Mouse (Mus musculus) midbrain, embryonic 14.5 days (tissue): Measurements from ENCODE around the gene Nwd2. TPM values are rescaled to one million over a fixed set of nuclear protein-coding genes. Genes with fewer than 3 reads are reported as not detected.

Source experiments
- ATAC-seq: fragments of 200-750 bp; cut with Nextera tagmentation; 2 replicates; pipeline ENCODE4 v1.8.0; 2017; ENCODE audit warnings: moderate number of reproducible peaks, moderate library complexity; ENCODE audit not compliant: low FRiP score, low TSS enrichment
- DNase-seq: peaks from one replicate; pipeline ENCODE4 v3.0.0-alpha.2; 2015
- H3K27ac ChIP-seq: fragments of 300-500 bp; sonication (generic); replicated peaks from 2 replicates; pipeline ENCODE4 v1.5.1; 2014; ENCODE audit warnings: mild to moderate bottlenecking, low read depth, low read length, moderate library complexity
- H3K27me3 ChIP-seq: fragments of 300-500 bp; sonication (generic); 2 replicates; pipeline ENCODE4 v1.6.1; 2014; ENCODE audit warnings: low read length, control low read depth, mixed read lengths; ENCODE audit not compliant: control insufficient read depth, insufficient read depth
- H3K36me3 ChIP-seq: fragments of 300-500 bp; sonication (generic); 2 replicates; pipeline ENCODE4 v1.6.1; 2014; ENCODE audit warnings: low read length, control low read depth; ENCODE audit not compliant: control insufficient read depth, insufficient read depth
- H3K4me1 ChIP-seq: fragments of 300-500 bp; sonication (generic); 2 replicates; pipeline ENCODE4 v1.6.1; 2014; ENCODE audit warnings: mild to moderate bottlenecking, antibody characterized with exemption, low read length, control low read depth; ENCODE audit not compliant: control insufficient read depth, insufficient read depth
- H3K4me2 ChIP-seq: fragments of 300-500 bp; sonication (generic); 2 replicates; pipeline ENCODE4 v1.6.1; 2014; ENCODE audit warnings: mild to moderate bottlenecking, low read length, moderate library complexity
- H3K4me3 ChIP-seq: fragments of 300-500 bp; sonication (generic); replicated peaks from 2 replicates; pipeline ENCODE4 v1.5.1; 2014; ENCODE audit warnings: low read depth, low read length
- H3K9ac ChIP-seq: fragments of 300-500 bp; sonication (generic); replicated peaks from 2 replicates; pipeline ENCODE4 v1.6.1; 2014; ENCODE audit warnings: mild to moderate bottlenecking, low read length, moderate library complexity
- H3K9me3 ChIP-seq: fragments of 300-500 bp; sonication (generic); 2 replicates; pipeline ENCODE4 v1.6.1; 2016; ENCODE audit warnings: low read length, control low read depth, mixed read lengths; ENCODE audit not compliant: control insufficient read depth
- WGBS: fragments of 180-500 bp; shearing (Covaris S2); extraction: QIAGEN DNeasy Blood & Tissue Kit; methylation state at CpG from one replicate; pipeline ENCODE4 v1.1.7; 2014; 5-methylcytosine and 5-hydroxymethylcytosine counted together
- polyA plus RNA-seq: library from polyadenylated mRNA; unstranded; fragments of >200 nt; fragmentation: Nextera tagmentation; extraction: Ambion mirVana; gene quantifications from 2 replicates; pipeline ENCODE4 v1.2.1, GENCODE M21; 2014

Nwd2 gene
- polyA plus RNA-seq, result 7.5 and 12.3 TPM in 2 replicates

- no peaks in the 10 kb centered on the region for H3K36me3 ChIP-seq
- H3K9ac ChIP-seq, result peak within 1 kb of the TSS; percentile 60
- peak within 1 kb of the TSS; percentile 32; the same call in 1 of the 2 replicates for H3K27ac ChIP-seq
- H3K27me3 ChIP-seq, result peaks cover 13% of the 10 kb centered on the region
- no peaks in the 10 kb centered on the region for H3K9me3 ChIP-seq
- 1% methylated on average over 29 of the region's 29 CpGs for WGBS
- H3K4me3 ChIP-seq, result peak within 1 kb of the TSS; percentile 69
- ATAC-seq (peak; percentile 51; the same call in 1 of the 2 replicates), DNase-seq (peak; percentile 62)
- 0 out of 2 replicates have a peak, but pooled peaks cover 5% of the 10 kb centered on the region for H3K4me1 ChIP-seq
- peak within 1 kb of the TSS; percentile 100 for H3K4me2 ChIP-seq
These were observed at the start of gene Nwd2 for GRCm38 (mm10) chr5:63649070-63649532. Gene Nwd2 (plus strand): TSS chr5:63649102.

- Histone ChIP-seq H3K9ac (no peak overlapping the region), H3K4me3 (no peak overlapping the region), H3K4me1 (no peaks in the 10 kb centered on the region), H3K9me3 (no peaks in the 10 kb centered on the region), H3K27ac (no peak overlapping the region), H3K36me3 (no peaks in the 10 kb centered on the region), H3K27me3 (no peaks in the 10 kb centered on the region), H3K4me2 (no peak overlapping the region)
- WGBS, result 80% methylated on average over 2 of the region's 2 CpGs
- ATAC-seq, result no peak
- no peak for DNase-seq
These were observed 41.5 kb upstream of the Nwd2 start for GRCm38 (mm10) chr5:63607447-63607846.

GRCm38 (mm10) chr5:63616792-63617668, 31.9 kb upstream of the Nwd2 start:
- ATAC-seq (no peak), DNase-seq (no peak)
- H3K4me3 ChIP-seq, result no peak overlapping the region
- H3K4me2 ChIP-seq, result no peak overlapping the region
- H3K36me3 ChIP-seq, result no peaks in the 10 kb centered on the region
- no peaks in the 10 kb centered on the region for H3K9me3 ChIP-seq
- no peak overlapping the region for H3K27ac ChIP-seq
- no peaks in the 10 kb centered on the region for H3K4me1 ChIP-seq
- H3K9ac ChIP-seq, result no peak overlapping the region
- 81% methylated on average over 3 of the region's 3 CpGs for WGBS
- H3K27me3 ChIP-seq, result no peaks in the 10 kb centered on the region

- no peak overlapping the region for H3K9ac ChIP-seq
- ATAC-seq, result no peak
- no peak overlapping the region for H3K4me2 ChIP-seq
- H3K9me3 ChIP-seq, result no peaks in the 10 kb centered on the region
- no peak overlapping the region for H3K4me3 ChIP-seq
- H3K27me3 ChIP-seq, result no peaks in the 10 kb centered on the region
- 87% methylated on average over 3 of the region's 3 CpGs for WGBS
- H3K27ac ChIP-seq, result no peak overlapping the region
- no peaks in the 10 kb centered on the region for H3K36me3 ChIP-seq
- DNase-seq, result no peak
- no peaks in the 10 kb centered on the region for H3K4me1 ChIP-seq
These were observed 24.8 kb upstream of the Nwd2 start for GRCm38 (mm10) chr5:63624123-63624522.

GRCm38 (mm10) chr5:63627832-63628530, 20.9 kb upstream of the Nwd2 start:
- 78% methylated on average over 1 of the region's 1 CpGs for WGBS

GRCm38 (mm10) chr5:63628531-63628871, 20.4 kb upstream of the Nwd2 start:
- no peaks in the 10 kb centered on the region for H3K4me1 ChIP-seq
- WGBS, result 59% methylated on average over 3 of the region's 3 CpGs
- H3K36me3 ChIP-seq, result no peaks in the 10 kb centered on the region
- H3K9me3 ChIP-seq, result no peaks in the 10 kb centered on the region
- DNase-seq (no peak), ATAC-seq (no peak)
- no peak overlapping the region for H3K4me2 ChIP-seq
- no peak overlapping the region for H3K4me3 ChIP-seq
- H3K27me3 ChIP-seq, result no peaks in the 10 kb centered on the region
- no peak overlapping the region for H3K27ac ChIP-seq
- no peak overlapping the region for H3K9ac ChIP-seq

More at GRCm38 (mm10) chr5:63627832-63628530, 20.9 kb upstream of the Nwd2 start:
- no peaks in the 10 kb centered on the region for H3K9me3 ChIP-seq
- H3K9ac ChIP-seq, result no peak overlapping the region
- DNase-seq (no peak), ATAC-seq (no peak)
- H3K4me3 ChIP-seq, result no peak overlapping the region
- H3K4me2 ChIP-seq, result no peak overlapping the region
- H3K36me3 ChIP-seq, result no peaks in the 10 kb centered on the region
- H3K4me1 ChIP-seq, result no peaks in the 10 kb centered on the region
- H3K27me3 ChIP-seq, result no peaks in the 10 kb centered on the region
- no peak overlapping the region for H3K27ac ChIP-seq

- H3K9ac ChIP-seq, result no peak overlapping the region
- H3K4me2 ChIP-seq, result no peak overlapping the region
- no peaks in the 10 kb centered on the region for H3K36me3 ChIP-seq
- DNase-seq, result no peak
- WGBS, result 70% methylated on average over 2 of the region's 2 CpGs
- H3K9me3 ChIP-seq, result no peaks in the 10 kb centered on the region
- H3K4me3 ChIP-seq, result no peak overlapping the region
- no peak for ATAC-seq
- no peak overlapping the region for H3K27ac ChIP-seq
- H3K4me1 ChIP-seq, result no peaks in the 10 kb centered on the region
- no peaks in the 10 kb centered on the region for H3K27me3 ChIP-seq
These were observed 14.3 kb upstream of the Nwd2 start for GRCm38 (mm10) chr5:63634636-63635035.

GRCm38 (mm10) chr5:63648187-63648586, 715 bp upstream of the Nwd2 start:
- Histone ChIP-seq H3K9me3 (no peaks in the 10 kb centered on the region), H3K27ac (no peak overlapping the region), H3K4me3 (no peak overlapping the region), H3K27me3 (peaks cover 13% of the 10 kb centered on the region), H3K4me1 (0 out of 2 replicates have a peak, but pooled peaks cover 5% of the 10 kb centered on the region), H3K9ac (no peak overlapping the region), H3K4me2 (peak overlapping the region; percentile 100; the same call in 1 of the 2 replicates), H3K36me3 (no peaks in the 10 kb centered on the region)
- DNase-seq, result peak; percentile 54
- peak; percentile 12; the same call in 1 of the 2 replicates for ATAC-seq
- WGBS, result 43% methylated on average over 2 of the region's 2 CpGs
